Mouse (Mus musculus): Measurements from ENCODE around the gene Gga1.

Gene Gga1

GRCm38 (mm10) chr15:78876991-78877809 is at the start of gene Gga1:
TSS of gene Gga1 (plus strand) at chr15:78877190.
- DNase-seq, result peak; percentile 92

GRCm38 (mm10) chr15:78828315-78828714 is 48.7 kb upstream of the Gga1 start:
- DNase-seq, result no peak

DNA sequence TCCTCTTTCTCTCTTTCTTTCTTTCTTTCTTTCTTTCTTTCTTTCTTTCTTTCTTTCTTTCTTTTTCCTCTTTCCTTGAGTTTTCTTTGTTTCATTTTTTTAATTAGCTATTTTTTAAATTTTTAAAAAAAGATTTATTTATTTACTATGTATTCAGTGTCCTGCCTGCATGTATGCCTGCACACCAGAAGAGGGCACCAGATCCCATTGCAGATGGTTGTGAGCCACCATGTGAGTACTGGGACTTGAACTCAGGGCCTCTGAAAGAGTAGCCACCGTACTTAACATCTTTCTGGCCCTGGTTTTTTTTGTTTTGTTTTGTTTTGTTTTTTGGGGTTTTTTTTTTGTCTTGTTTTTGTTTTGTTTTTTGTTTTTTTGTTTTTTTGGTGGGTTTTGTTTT is 47.4 kb upstream of the Gga1 start:
- no peak for DNase-seq

DNA sequence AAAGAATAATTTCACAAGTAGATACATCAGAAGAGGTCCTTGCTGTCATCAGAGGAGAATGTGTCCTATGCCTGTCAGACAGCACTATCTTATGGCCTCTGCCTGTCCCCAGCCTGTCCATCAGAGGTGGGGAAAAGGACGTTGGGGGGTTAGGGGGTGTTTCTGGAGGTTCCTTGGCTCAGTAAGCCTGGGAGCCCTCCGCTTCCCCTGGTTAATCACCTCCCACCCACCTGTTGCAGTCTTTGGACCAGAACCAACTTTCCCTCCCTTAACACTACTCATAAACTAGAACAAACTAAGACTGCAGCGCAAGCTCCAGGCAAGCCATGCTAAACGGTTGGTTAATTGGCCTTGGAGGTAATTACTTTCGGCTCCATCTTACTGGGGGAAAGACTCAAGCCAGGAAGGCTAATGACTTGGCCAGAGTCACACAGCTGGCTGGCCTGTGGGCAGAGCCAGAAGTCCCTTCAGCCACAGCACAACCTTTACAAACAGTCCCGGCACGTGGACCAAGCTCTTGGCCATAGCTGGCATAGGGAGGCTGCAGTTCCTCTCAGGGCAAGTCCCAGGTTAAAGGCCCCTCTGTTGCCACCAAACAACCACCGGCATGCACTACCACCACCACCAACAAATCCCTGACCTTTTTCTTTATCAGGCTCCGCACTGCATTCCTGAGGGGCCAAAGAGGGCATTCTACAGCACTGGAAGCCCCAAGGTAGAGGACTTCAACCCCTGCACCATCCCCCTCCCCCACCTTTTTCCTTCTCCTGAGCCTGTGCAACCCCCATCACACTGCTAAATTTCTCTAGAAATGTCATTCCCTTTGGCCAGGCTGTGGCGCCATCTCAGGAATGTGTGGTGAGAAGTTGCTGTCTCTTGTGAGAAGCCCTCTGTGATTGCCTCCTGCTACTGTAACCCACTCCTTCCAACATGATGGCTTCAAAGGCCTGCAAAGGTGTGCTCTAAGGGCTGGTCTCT is 46.0 kb upstream of the Gga1 start:
- DNase-seq, result no peak

DNA sequence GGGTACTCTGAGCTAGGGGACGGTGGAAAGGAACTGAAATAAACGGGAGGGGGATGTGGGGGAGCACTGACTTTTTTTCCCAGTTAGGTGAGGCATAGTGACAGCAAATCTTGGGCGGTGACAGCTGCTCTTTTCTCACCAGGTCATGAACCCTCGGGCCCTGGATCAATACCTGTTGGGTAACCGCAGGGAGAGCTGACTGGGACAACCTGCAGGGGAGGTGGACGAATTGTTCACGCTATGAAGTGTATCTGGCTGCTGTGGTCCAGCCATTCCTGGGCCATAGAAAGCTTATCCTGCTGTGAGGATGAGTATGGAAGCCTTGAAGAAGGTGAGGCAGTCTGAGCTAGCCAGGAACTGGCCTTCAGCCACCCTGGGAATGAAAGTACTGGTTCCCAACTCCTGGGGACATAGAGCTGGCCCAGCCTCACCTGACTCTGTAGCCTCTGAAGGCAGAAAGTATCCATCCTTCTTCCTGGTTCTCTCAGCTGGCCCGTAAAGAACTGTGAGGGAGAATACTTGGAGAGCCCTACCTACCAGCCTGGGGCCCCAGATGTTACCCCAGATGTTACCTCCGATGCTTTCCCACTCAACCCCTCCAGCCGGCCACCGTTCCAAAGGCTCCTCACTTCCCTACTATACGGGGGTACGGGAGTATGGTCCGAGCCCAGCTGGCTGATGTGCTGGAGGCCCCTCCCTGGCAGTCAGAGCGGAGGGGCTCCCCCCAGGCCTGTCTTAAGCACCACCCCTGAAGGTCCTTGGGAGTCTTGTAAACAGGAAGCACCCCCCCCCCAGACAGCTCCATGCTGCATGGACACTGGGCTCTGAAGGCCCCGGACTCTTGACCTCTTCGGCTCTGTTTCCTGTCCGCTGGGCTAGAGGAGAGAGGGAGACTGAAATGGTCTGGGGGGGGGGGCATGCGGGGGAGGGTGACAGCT is 45.0 kb upstream of the Gga1 start:
- DNase-seq, result no peak

DNA sequence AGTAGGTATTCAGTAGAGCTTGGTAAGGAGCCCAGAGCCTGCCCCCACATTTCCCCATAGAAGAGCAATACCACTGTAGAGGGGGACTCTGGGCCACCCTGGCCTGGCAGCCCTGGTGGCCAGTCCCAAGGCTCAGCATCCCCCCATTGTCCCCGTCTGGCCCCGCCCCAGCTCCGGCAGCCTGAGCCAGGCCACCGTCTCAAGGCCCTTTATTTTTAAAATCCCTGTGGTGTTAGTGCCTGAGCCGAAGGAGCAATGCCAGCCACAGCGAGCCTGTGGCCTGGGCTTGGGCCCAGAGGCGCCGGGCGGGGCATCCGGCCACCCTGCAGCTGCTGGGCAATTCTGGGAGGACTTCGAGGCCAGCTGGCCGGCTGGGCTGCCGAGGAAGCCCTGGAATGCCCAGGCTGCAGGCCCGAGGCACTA is 44.3 kb upstream of the Gga1 start:
- DNase-seq, result peak; percentile 43

- no peak for DNase-seq
Measured at GRCm38 (mm10) chr15:78833582-78833981, 43.4 kb upstream of the Gga1 start.

- DNase-seq, result no peak
Measured at GRCm38 (mm10) chr15:78834233-78835005, 42.6 kb upstream of the Gga1 start.

- DNase-seq, result no peak
Measured at GRCm38 (mm10) chr15:78835200-78836085, 41.5 kb upstream of the Gga1 start.

DNA sequence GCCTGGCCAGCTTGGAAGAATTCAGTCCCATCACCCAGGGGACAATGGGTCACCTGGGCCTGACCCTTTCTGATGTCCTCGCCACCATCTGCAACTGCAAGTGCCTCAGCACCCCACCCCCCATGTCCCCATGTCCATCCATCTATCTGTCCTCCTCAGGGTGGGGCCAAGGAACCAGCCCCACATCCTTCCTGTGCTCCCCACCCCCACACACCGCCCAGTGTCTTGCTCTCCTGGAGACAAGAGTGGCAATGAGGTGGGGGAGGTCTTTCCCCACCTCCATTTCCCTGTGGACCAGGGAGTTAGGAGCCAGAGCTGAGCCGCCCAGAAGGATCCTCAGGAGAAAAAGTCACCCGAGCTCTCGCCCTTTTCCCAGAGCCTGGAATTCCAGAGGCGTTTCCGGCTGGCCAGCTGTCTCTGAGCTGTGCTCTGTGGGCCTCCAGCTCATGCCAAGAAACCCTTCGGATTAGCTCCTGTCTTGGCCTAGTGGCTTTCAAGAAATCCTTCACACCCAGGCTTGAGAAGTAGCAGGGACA is 40.8 kb upstream of the Gga1 start:
- DNase-seq, result no peak

- no peak for DNase-seq
Measured at GRCm38 (mm10) chr15:78839744-78840143, 37.2 kb upstream of the Gga1 start.

- DNase-seq, result no peak
Measured at GRCm38 (mm10) chr15:78840241-78840640, 36.7 kb upstream of the Gga1 start.

- no peak for DNase-seq
Measured at GRCm38 (mm10) chr15:78840751-78841150, 36.2 kb upstream of the Gga1 start.

- no peak for DNase-seq
Measured at GRCm38 (mm10) chr15:78841161-78841790, 35.7 kb upstream of the Gga1 start.

DNA sequence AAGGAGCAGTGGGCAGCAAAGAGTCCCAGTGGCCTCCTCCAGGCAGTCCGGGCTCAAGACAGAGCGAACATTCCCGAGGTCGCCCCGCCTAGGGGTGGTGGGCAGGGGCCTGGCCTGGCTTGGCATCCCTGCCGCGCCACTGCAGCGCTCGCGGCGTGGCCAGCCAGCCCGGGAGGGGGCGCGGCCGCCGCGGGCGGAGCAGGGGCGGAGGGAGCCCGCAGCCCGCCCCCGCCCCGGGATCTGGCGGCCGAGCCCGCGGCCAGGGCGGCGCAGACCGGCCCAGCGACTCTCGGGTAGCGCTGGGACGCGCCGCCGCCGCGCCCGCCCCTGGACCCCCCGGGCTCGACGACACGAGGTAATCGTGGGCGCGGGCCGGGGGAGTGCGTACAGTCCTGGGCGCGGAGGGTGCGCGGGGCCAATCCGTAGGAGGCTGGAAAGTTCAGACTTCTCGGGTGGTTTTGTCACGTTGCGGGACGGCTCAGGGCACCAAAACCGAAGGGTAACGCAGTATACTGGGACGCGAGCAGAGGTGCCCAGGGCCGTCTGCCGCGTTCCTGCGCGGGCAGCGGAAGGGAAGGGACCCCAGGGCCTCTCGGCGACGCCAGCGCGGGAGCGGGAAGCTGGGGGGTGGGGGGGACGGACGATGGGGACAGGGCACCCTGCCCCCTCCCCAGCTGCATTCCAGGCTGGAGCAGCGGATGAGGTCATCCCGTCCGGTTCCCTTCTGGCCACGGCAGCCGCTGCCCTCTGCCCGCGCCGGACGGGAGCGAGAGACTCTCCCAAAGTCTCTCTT is 34.4 kb upstream of the Gga1 start, which contains the start of gene Cdc42ep1:
Gene Cdc42ep1, plus strand, starts transcription at position 254 of the 793 bp plus-strand sequence.
- no peak for DNase-seq

DNA sequence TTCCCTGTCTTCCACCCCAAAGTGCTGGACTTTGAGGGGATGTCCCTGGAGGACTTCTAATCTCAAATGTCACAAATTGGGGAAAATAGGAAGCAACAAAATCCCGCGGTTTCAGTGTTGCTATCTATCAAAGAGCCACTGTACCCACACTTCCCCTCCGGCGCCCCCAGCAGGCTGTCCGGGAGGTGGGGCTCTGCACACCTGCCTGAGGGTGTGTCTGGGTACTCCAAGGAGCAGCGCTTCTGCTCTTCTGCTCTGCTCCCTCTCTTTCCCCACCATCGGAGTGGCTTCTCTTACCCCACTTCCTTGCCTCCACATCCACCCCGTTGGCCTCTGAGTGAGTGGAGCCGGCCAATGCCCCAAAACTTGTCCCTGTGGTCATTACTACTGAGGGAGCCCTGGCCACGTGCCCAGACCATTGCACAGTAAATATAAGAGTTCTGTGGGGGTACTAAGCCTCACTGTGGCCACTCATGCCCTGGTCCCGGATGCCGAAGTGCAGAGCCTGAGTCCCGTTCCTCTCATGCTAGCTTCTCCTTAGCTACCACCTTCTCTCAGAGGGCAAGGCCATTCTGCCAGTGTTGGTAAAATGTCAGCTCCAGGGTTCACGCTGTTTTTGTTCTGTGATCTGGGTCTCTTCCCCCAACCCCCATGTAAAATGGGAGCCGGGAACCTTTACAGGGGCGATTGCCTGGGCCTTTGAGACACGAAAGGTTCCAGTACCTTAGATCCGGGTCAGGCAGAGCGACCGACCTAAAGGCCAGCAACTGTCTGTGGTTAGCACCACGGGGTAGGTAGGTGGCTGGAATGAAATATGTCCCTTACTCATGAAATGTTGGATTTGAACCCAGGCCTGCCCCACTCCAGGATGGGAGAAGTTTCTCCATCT is 33.2 kb upstream of the Gga1 start:
- DNase-seq, result no peak

- DNase-seq, result no peak
Measured at GRCm38 (mm10) chr15:78844791-78845190, 32.2 kb upstream of the Gga1 start.

- DNase-seq, result no peak
Measured at GRCm38 (mm10) chr15:78845321-78845720, 31.7 kb upstream of the Gga1 start.
